Mouse (Mus musculus) lung, embryonic 16.5 days (tissue): Measurements from ENCODE around the gene Lmna. TPM values are rescaled to one million over a fixed set of nuclear protein-coding genes. Genes with fewer than 3 reads are reported as not detected.
A peak's percentile ranks its signal among the peaks of the same experiment; 100 is the strongest.

Experiments used
- ATAC-seq: fragments of 200-750 bp; cut with Nextera tagmentation; 2 replicates; pipeline ENCODE4 v1.8.0; 2017; ENCODE audit warnings: low read depth, mild to moderate bottlenecking, moderate library complexity
- H3K27ac ChIP-seq: fragments of 300-500 bp; sonication (generic); 2 replicates; pipeline ENCODE4 v1.5.1; 2014; ENCODE audit warnings: mild to moderate bottlenecking, control low read depth, low read length
- H3K27me3 ChIP-seq: fragments of 300-500 bp; sonication (generic); 2 replicates; pipeline ENCODE4 v1.6.1; 2014; ENCODE audit warnings: low read depth, low read length, mixed read lengths; ENCODE audit not compliant: control insufficient read depth, insufficient read depth
- H3K36me3 ChIP-seq: fragments of 300-500 bp; sonication (generic); 2 replicates; pipeline ENCODE4 v1.6.1; 2014; ENCODE audit warnings: low read length; ENCODE audit not compliant: control insufficient read depth, insufficient read depth
- H3K4me1 ChIP-seq: fragments of 300-500 bp; sonication (generic); replicated peaks from 2 replicates; pipeline ENCODE4 v1.6.1; 2014; ENCODE audit warnings: low read length, mixed read lengths; ENCODE audit not compliant: control insufficient read depth, insufficient read depth
- H3K4me2 ChIP-seq: fragments of 300-500 bp; sonication (generic); 2 replicates; pipeline ENCODE4 v1.6.1; 2014; ENCODE audit warnings: low read depth, low read length, control low read depth
- H3K4me3 ChIP-seq: fragments of 300-500 bp; sonication (generic); 2 replicates; pipeline ENCODE4 v1.5.1; 2014; ENCODE audit warnings: mild to moderate bottlenecking, low read length, control low read depth
- H3K9ac ChIP-seq: fragments of 300-500 bp; sonication (generic); 2 replicates; pipeline ENCODE4 v1.6.1; 2014; ENCODE audit warnings: low read length, control low read depth
- H3K9me3 ChIP-seq: fragments of 300-500 bp; sonication (generic); 2 replicates; pipeline ENCODE4 v1.6.1; 2016; ENCODE audit warnings: low read length; ENCODE audit not compliant: control insufficient read depth
- WGBS: fragments of 180-500 bp; shearing (Covaris S2); extraction: QIAGEN DNeasy Blood & Tissue Kit; methylation state at CpG from one replicate; pipeline ENCODE4 v1.1.7; 2014; 5-methylcytosine and 5-hydroxymethylcytosine counted together
- polyA plus RNA-seq: library from polyadenylated mRNA; unstranded; fragments of >200 nt; fragmentation: Nextera tagmentation; extraction: Ambion mirVana; gene quantifications from 2 replicates; pipeline ENCODE4 v1.2.1, GENCODE M21; 2015

The Lmna gene
- polyA plus RNA-seq, 1 experiment from 2014 or later, result 150 TPM

DNA sequence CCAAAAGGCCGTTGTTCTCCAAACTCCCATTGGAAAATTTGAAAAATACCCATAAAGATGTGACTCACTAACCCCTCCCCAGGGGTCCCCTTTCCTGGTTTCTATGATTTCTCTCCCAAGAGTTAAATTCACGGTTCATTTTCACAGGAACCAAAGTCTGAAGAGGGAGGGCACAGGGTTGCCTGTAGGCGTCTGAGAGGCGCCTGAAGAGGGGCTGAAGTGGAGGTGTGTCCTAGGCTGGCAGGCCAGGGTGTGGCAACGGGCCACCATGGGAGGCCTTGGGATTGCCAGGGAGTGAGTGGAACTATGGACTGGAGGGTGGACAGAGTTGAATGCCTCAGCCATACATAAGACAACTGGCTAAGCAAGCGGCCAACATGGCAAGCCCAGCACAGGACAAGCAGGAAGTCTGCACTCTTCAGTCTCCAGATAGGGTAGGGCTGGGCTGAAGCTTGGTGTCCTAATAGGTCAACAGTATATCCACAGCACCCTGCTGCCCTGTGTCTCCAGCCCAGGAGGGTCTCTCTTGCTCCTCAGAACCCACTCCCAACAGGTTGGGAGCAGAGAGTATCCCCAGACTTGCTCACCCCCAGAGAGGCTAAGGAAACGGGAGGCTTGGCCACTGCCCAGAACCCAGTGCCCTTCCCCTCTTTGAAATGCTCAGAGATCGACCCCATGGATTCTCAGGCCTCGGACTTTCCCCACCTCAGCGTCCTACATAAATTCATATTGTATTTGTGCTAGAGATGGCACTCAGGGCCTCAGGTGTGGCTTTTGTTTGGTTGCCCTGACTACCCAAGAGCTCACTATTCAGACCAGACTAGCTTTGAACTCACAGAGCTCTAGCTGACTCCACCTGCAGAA is 4.7 kb upstream of the Lmna start:
- Histone ChIP-seq H3K4me3 (no peak overlapping the region), H3K27me3 (no peaks in the 10 kb centered on the region), H3K9ac (peak overlapping the region; percentile 8; the same call in 1 of the 2 replicates), H3K4me2 (no peak overlapping the region), H3K36me3 (no peaks in the 10 kb centered on the region), H3K9me3 (no peaks in the 10 kb centered on the region), H3K4me1 (peaks cover 44% of the 10 kb centered on the region), H3K27ac (peak overlapping the region; percentile 34)
- ATAC-seq, result peak; percentile 34; the same call in 1 of the 2 replicates
- 58% methylated on average over 10 of the region's 10 CpGs for WGBS

DNA sequence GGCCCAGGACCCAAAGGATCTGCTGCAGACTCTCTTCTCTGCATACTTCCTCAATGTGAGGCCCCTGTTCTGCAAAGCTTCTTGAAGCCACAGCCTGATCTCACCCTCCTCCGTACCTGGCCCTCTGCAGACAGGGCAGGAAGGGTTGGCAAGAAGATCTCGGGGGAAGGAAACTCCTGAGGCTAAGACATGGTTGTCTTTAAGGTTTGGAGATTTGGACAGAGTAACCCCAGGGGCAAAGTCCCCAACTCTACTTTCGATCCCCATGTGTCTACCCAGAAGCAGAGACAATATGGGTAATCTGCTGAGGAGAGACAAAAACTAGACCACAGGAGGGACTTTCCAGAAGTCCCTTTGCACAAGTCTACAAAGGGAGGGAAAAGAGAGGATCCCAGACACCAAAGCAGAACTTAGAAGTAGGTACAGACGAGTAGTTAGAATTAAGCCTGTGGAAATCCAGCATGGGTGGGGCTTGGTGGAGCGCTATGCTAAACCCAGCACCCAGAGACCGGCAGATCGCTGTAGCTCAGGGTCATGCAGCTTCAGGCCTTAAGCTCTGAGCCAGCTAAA is 3.9 kb upstream of the Lmna start:
- Histone ChIP-seq H3K27me3 (no peaks in the 10 kb centered on the region), H3K4me2 (no peak overlapping the region), H3K9me3 (no peaks in the 10 kb centered on the region), H3K9ac (peak overlapping the region; percentile 30; the same call in 1 of the 2 replicates), H3K36me3 (no peaks in the 10 kb centered on the region), H3K4me3 (no peak overlapping the region), H3K27ac (peak overlapping the region; percentile 34), H3K4me1 (peaks cover 47% of the 10 kb centered on the region)
- WGBS, result 77% methylated on average over 7 of the region's 7 CpGs
- no peak for ATAC-seq

DNA sequence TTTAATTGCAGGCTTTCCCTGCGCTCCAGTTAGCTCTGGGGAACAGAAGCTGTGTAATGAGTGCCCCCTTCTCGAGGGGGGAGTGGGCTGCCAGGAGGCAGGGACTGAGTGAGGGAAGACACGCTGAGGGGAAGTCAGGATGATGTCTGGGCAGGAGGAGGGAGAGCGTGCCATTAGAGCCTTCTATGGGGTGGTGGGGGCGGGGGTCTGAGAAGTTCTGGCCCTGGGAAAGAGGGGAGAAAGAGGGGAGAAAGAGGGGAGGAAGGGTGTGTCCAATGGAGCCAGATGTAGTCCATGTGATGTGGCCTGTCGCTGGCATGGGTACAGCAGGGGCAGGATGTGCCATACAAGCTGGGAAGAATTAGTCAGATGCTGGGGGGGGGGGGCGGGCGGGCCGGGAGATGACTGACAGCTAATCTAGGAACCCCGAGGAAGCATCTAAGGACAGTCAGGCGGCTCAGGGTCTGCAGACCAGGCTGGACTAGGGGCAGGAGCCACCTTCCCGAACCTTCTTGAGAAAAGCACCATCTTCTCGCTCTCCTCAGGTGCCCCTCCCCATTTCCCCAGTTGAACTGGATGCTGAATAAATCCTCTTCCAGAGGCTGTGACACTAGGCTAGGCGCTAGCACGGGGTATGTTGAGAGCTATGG is 3.3 kb upstream of the Lmna start:
- Histone ChIP-seq H3K4me2 (peak overlapping the region; percentile 9; the same call in 1 of the 2 replicates), H3K27me3 (no peaks in the 10 kb centered on the region), H3K9ac (peak overlapping the region; percentile 30), H3K9me3 (no peaks in the 10 kb centered on the region), H3K4me1 (peaks cover 47% of the 10 kb centered on the region), H3K4me3 (no peak overlapping the region), H3K36me3 (no peaks in the 10 kb centered on the region), H3K27ac (peak overlapping the region; percentile 58)
- ATAC-seq, result no peak
- 29% methylated on average over 12 of the region's 15 CpGs for WGBS

DNA sequence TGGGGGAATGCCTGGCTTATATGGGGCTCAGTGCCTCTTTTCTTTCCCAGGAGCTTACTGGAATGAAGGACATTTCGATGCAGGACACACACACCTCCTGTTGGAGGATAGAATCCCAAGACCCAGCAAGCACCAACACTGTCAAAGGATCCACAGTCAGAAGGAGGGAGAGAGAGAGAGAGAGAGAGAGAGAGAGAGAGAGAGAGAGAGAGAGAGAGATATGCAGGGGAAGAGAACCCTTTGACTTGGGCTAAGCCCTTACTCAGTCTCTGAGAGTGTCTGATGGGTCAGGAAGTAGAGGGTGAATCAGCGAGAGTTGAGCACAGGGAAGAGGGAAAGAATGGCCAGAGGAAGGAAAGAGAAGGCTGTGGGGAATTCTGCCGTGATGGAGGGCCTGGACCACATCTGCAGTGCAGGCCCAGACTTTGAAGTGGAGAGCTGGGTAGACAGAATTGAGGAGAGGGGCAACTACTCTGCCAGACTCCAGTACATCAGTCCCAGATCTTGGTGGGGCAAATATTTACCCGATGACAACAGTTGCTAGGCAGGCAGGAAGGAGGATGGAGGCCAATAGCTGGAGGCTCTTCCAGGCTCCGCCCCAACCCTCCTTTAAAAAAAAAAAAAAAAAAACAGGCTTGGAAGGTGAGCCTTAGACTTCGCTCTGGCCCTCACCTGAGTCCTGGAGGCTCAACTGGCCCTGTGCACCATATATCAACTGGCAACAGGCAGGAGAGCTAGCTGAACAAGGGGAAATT is 2.6 kb upstream of the Lmna start:
- H3K4me1 ChIP-seq, result peaks cover 47% of the 10 kb centered on the region
- peak overlapping the region; percentile 58 for H3K27ac ChIP-seq
- H3K9ac ChIP-seq, result peak overlapping the region; percentile 25; the same call in 1 of the 2 replicates
- H3K4me2 ChIP-seq, result peak overlapping the region; percentile 9; the same call in 1 of the 2 replicates
- no peaks in the 10 kb centered on the region for H3K36me3 ChIP-seq
- H3K4me3 ChIP-seq, result no peak overlapping the region
- H3K9me3 ChIP-seq, result no peaks in the 10 kb centered on the region
- 31% methylated on average over 6 of the region's 6 CpGs for WGBS
- H3K27me3 ChIP-seq, result no peaks in the 10 kb centered on the region
- no peak for ATAC-seq

DNA sequence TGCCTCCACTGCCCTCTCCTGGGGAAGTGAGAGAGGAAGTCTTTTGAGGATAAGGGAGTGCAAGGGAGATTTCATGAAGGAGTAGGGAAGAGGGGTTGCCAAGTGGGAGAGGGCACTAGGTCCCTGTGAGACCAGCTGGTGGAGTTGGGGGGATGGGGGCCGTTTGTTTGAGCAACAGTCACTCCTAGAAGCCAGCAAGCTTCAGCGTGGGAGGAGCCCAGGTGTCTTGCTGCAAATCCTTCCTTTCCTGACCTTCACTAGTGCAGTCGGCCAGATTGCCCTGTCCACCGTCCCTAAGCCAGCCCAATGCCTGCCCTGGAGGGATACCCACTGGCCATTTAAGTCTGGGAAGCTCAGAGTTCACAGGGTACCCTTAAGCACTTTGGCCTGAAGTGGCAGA is 1.8 kb upstream of the Lmna start:
- H3K4me3 ChIP-seq, result no peak overlapping the region
- H3K9ac ChIP-seq, result 0 out of 2 replicates have a peak overlapping the region, but pooled peaks have one; percentile 5
- H3K36me3 ChIP-seq, result no peaks in the 10 kb centered on the region
- no peak overlapping the region for H3K4me2 ChIP-seq
- H3K9me3 ChIP-seq, result no peaks in the 10 kb centered on the region
- no peak for ATAC-seq
- no peak overlapping the region for H3K27ac ChIP-seq
- peaks cover 47% of the 10 kb centered on the region for H3K4me1 ChIP-seq
- H3K27me3 ChIP-seq, result no peaks in the 10 kb centered on the region
- 49% methylated on average over 4 of the region's 4 CpGs for WGBS

DNA sequence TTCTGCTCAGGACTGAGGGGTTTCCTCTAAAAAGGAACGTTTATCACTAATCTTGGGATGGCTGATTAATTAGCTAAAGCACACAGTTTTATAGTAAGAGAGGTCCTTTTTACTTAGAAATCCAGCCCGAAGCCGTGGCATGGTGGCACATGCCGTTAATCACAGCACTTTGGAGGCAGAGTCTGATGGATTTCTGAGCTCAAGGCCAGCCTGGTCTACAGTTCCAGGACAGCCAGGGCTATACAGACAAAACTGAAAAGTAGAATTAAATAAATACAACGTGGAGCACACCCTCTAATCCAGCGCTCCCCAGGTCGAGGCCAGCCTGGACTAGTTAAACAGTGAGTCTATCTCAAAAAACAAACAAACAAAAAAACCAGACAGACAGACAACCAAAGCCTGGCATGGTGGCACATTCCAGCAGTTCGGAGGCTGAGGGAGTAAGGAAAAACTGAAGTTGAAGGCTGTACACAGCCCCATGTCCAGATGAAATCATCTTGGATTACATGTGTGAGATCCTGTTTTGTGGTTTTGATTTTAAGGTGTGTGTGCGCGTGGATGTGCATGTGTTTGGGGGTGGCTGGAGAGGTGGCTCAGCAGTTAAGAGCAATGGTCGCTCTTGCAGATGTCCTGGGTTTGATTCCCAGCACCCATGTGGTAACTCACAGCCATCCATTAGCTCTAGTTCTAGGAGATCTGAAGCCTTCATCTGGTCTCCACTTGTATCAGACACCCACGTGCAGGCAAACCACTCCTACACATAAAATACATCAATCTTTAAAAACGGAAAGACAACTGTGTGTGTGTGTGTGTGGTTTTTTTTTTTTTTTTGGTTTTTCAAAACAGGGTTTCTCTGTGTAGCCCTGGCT is 899 bp upstream of the Lmna start:
- 40% methylated on average over 13 of the region's 13 CpGs for WGBS
- ATAC-seq, result no peak
- Histone ChIP-seq H3K27ac (peak overlapping the region; percentile 89), H3K27me3 (no peaks in the 10 kb centered on the region), H3K4me3 (peak overlapping the region; percentile 46), H3K36me3 (no peaks in the 10 kb centered on the region), H3K9ac (peak overlapping the region; percentile 59), H3K9me3 (no peaks in the 10 kb centered on the region), H3K4me1 (peaks cover 47% of the 10 kb centered on the region), H3K4me2 (peak overlapping the region; percentile 56)

DNA sequence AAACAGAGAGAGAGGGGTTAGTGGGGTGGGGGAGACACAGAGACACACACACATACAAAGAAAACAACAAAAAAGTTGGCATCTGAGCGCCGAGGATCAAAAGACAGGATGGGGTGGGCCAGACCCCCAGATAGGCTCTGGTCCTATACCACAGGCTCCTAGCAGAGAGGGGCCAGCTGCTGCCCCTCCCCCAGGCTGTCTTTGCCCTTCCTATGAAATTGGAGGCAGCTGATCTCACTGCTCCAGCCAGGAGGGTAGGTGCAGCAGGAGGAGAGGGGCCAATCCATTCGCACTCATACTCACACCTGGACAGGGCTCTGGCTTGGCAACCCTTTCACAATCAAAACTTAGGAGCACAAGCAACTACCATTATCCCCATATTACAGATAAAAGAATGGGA is 506 bp downstream of the Lmna start:
- WGBS, result 61% methylated on average over 3 of the region's 3 CpGs
- Histone ChIP-seq H3K4me1 (peaks cover 44% of the 10 kb centered on the region), H3K4me3 (peak overlapping the region; percentile 46), H3K27me3 (no peaks in the 10 kb centered on the region), H3K9ac (peak overlapping the region; percentile 59), H3K36me3 (no peaks in the 10 kb centered on the region), H3K4me2 (peak overlapping the region; percentile 56), H3K27ac (peak overlapping the region; percentile 89), H3K9me3 (no peaks in the 10 kb centered on the region)
- ATAC-seq, result no peak

DNA sequence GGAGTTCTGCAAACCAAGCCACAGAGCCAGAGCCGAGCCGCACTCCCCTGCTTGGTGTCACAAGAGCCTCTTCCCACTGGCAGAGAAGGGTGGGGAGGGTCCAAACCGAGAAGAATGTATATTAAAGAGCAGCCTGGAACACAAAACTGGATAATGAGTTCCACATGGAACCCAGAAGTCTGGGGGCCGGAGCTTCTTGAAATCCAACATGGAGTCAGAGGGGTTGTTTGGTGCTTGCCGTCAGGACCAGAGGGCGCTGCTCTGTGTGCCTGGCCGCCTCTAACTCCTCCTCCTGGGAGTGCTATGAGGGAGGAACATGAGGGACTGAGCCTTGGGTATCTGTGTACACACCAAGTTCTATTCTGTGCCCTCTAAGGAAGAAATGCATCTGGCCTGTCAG is 4.0 kb downstream of the Lmna start:
- no peaks in the 10 kb centered on the region for H3K36me3 ChIP-seq
- 45% methylated on average over 7 of the region's 7 CpGs for WGBS
- no peak overlapping the region for H3K27ac ChIP-seq
- no peak overlapping the region for H3K4me3 ChIP-seq
- no peak overlapping the region for H3K4me2 ChIP-seq
- peaks cover 37% of the 10 kb centered on the region for H3K4me1 ChIP-seq
- no peak for ATAC-seq
- no peaks in the 10 kb centered on the region for H3K9me3 ChIP-seq
- no peaks in the 10 kb centered on the region for H3K27me3 ChIP-seq
- 0 out of 2 replicates have a peak overlapping the region, but pooled peaks have one; percentile 5 for H3K9ac ChIP-seq
